Mouse (Mus musculus) mouse embryonic stem cell (cell line): ENCODE measurements around the gene Stx1b.
"Not testable (repeated sequence)": the region's sequence is repeated elsewhere in the genome, so short reads cannot be mapped to it uniquely, and the experiment has no call there.

Source experiments
- in situ Hi-C, 2 experiments: fragments of 300-500 bp; cut with MboI; formaldehyde crosslinking; loops; 1 replicate in 1 of 2; 3 replicates in 1 of 2; pipeline ENCODE4 v1.14.3; 2019 to 2020; ENCODE audit warnings: low sequenced_read_pairs in 2 of 2, low pct_unique_long_range_greater_than_20kb in 1 of 2, mixed read lengths in 1 of 2; ENCODE audit not compliant: unreplicated experiment in 1 of 2

The Stx1b gene

DNA sequence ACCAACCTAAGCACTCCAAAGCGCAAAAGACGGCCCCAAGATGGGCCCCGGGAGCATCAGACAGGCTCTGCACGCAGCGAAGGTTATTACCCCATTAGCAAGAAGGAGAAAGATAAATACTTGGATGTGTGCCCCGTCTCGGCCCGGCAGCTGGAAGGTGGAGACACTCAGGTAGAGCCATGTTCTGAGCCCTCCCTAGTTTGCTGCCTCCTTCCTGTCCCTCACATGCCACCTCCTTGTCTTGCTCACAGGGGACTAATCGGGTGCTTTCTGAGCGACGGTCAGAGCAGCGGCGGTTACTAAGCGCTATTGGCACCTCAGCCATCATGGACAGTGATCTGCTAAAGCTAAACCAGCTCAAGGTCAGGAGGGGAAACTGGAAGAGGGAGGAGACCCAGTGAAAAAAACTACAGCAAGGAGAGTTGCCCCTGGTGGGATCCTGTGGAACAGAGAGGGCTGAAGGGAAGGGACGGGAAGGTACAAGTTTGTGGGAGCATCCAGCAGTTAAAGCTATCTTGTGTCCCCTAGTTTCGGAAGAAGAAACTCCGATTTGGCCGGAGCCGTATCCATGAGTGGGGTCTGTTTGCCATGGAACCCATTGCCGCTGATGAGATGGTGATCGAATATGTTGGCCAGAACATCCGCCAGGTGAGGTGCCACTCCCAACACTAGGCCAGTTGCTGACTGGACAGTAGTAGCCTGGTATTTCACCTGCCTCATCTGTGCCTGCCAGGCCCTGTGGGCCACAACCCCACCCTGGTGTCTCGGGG is 27.1 kb downstream of the Stx1b start:
- in situ Hi-C loops, result no loop called here

DNA sequence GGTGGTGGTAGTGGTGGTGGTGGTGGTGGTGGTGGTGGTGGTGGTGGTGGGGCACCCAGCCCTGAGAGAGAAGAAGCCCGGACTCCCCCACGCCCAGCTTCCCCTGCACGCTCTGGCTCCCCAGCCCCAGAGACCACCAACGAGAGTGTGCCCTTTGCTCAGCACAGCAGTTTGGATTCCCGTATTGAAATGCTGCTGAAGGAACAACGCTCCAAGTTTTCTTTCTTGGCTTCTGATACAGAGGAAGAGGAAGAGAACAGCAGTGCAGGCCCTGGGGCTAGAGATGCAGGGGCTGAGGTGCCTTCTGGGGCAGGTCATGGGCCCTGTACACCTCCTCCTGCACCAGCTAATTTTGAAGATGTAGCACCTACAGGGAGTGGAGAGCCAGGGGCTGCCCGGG is 39.0 kb downstream of the Stx1b start, which contains the start of gene Gm49388:
Gene Gm49388 (plus strand): TSS at position 301 of the 400 bp plus-strand sequence.
- in situ Hi-C loops, result no loop called here

DNA sequence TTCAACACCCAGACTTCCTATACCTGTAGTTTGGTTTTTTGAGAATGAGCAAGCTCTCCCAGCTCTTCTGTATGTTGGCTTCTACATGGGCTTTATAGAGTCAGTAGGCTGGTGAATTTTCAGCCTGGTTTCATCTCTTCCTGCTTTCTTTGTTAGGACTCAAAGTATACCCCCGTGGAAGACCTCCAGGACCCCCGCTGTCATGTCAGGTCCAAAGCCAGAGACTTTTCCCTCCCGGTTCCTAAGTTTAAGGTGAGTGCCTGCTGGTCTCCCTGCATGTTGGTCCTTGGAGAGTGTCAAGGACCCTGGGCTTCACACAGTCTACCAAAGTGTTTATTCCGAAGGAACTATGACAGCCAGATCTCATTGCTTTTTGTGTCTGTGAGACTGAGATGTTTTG is 46.0 kb downstream of the Stx1b start:
- in situ Hi-C loops, result no loop called here

DNA sequence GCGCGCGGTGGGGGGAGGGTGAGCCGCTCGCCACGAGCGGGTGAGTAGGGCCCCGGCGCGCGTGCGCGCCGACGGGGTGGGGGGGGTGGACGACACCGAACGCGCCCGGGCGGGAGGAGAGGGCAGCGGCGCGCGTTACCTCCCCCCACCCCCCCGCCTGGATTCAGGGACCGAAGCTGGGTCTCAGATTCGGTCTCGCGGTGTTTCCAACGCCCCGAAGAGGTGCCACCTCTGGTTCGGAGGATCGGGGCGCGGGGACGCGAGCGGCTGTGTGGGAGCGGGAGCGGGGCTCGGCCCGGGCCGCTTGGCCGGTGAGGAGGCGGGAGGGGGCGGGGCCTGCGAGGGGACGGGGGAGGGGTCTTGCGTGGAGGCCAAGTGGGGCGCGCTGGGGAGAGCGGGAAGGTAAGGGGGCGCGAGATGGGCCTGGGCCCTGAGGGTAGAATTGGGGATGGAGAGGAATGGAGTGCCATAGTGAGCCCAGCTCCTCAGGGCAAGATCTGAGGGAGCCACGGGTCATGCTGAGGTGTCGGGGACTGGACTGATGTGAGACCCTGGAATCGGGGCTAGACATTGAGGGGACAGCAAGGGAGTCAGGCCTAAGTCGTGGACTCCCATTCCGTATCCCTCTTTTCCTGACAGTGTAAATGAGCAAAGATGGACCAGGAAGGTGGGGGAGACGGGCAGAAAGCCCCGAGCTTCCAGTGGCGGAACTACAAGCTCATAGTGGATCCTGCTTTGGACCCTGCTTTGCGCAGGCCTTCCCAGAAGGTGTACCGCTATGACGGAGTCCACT is 46.7 kb downstream of the Stx1b start:
- in situ Hi-C loops, result no loop called here

DNA sequence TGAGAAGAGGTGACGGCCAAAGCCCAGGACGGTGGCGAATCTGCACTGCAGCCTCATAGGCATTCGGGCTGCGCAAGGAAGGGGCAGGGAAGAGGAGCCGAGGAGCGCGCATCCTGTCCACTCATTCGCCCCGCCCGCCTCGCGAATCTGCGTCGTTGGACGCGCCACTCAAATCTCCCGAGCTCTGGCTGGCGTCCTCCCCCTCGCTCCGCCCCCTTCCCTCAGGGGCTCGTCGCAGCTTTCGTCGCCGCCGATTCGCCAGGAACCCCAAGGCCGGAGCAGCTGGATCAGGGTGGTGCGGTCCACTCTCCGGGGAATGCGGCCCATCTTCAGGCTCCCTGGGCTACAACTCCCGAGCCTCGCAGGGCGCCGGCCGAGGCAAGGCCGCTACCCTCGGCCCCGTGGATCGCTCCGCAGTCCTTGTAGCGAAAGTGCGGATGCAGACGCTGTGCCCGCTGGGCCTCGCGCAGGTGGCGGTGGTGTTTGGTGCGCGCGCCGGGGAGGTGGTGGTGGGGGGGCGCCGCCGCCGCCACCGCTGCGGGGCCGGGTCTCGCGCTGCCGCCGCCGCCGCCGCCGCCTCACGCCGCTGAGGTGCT is 47.4 kb downstream of the Stx1b start:
- in situ Hi-C loops, result no loop called here

DNA sequence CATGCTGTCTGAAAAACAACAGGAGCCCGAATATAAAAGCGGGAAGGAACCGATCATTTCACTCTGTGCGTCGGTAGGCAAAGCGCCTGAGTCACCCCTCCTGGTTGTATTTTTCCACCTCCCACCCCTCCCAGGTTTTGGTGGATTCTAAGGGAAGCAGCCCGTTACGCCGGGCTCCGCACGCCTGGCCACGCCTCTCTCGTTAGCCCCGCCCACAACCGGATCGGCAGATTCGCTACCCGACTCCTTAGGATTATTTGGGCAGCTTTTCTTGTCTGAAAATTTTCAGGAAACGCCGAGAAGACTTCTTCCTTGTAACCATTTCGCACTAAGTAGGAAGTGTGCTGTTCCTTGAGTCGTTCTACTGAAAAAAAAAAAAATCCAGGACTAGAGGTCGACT is 47.9 kb downstream of the Stx1b start, which contains the start of gene Setd1a:
Gene Setd1a (plus strand): TSS at position 245 of the 400 bp plus-strand sequence.
- in situ Hi-C loops, result no loop called here

DNA sequence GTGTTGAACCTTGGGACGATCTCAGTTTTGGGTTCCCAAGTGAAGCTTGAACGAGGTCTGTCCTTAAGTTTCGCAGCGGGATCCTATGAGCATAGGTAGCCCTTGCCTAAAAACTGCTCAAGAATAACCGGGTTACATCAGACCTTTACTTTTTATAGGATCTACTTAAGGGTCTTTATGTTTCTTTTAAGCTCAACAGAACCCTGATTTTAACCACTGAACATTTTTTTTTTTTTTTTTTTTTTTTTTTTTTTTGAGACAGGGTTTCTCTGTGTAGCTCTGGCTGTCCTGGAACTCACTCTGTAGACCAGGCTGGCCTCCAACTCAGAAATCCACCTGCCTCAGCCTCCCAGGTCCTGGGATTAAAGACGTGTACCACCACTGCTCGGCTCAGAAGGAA is 48.5 kb downstream of the Stx1b start:
- in situ Hi-C loops, result not testable (repeated sequence)

DNA sequence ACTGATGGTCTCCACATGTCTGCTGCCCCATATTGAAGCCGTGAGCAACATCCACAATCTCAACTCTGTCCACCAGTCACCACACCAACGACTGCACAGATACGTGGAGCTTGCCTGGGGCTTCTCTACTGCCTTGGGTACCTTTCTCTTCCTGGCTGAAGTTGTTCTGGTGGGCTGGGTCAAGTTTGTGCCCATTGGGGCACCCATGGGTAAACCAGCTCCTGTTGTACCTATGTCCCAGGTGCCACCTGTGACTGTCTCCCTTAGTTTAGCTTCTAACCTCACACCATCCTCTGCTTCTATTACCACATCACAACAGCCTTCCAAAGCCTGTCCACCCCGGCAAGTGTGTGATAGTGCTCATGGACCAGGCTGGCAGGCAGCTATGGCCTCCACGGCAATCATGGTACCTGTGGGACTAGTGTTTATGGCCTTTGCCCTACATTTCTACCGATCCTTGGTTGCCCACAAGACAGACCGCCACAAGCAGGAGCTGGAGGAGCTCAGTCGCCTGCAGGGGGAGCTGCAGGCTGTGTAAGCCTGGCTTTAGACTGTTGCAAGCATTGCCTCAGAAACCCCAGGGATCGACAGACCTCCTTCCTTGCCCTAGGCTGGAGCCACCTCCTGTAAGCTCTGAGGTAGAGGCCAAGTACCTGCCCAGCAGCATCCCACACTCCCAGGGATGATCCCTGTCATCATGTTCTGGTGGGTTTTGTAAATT is 50.5 kb downstream of the Stx1b start:
- in situ Hi-C loops, result no loop called here

DNA sequence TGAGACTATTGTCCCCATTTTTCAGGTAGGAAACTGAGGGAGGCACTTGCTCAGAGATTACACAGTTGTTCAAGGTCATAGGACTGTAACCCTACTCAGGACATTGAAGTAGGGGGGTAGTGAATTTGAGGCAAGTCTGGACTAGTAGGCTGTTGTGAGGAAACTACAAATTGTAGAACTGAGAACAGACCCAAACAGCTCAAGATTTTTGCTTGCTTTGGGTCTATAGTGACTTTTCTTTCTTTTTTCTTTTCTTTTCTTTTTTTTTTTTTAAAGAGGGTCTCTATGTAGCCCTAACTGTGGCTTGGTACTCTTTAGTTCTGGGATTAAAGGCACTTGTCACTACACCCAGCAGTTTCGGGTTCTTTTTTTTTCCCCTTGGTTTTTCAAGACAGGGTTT is 51.8 kb downstream of the Stx1b start:
- in situ Hi-C loops, result no loop called here

DNA sequence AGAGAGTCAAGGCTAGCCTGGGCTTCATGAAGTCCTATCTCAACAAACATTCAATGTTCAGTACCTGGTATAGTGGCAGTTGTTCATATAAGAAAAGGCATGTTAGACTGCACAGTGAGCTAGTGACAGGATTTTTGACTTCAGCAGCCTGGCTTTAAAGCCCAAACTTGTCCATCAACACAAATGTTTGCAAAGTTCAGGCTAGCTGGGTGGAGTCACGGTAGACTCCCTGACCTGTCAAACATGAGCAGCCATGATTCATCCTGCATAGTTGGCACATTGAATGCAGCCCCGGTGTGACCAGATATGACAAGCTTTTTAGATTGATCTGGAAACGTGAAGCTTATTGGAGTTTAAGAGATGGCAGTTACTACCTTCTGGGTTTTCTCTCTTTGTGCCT is 52.3 kb downstream of the Stx1b start:
- in situ Hi-C loops, result no loop called here

DNA sequence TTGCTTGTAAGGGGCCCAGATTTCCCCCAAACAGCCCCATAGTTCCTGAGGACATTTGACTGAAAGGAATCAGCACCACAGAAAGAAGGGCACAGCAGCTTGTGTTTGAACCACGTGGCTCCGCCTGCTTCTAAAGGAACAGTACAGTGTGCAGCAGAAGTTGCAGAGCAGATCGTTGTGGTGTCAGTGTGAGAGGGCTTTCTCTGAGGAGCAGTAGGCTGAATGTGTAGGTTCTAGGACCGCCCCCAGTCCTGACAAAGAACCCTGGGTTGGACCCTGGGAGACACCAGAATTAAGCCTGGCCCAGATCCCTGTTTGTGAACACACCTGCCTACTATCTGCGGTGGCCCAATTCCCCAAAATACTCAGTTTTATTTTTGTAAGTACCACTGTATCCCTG is 53.1 kb downstream of the Stx1b start:
- in situ Hi-C loops, result no loop called here

DNA sequence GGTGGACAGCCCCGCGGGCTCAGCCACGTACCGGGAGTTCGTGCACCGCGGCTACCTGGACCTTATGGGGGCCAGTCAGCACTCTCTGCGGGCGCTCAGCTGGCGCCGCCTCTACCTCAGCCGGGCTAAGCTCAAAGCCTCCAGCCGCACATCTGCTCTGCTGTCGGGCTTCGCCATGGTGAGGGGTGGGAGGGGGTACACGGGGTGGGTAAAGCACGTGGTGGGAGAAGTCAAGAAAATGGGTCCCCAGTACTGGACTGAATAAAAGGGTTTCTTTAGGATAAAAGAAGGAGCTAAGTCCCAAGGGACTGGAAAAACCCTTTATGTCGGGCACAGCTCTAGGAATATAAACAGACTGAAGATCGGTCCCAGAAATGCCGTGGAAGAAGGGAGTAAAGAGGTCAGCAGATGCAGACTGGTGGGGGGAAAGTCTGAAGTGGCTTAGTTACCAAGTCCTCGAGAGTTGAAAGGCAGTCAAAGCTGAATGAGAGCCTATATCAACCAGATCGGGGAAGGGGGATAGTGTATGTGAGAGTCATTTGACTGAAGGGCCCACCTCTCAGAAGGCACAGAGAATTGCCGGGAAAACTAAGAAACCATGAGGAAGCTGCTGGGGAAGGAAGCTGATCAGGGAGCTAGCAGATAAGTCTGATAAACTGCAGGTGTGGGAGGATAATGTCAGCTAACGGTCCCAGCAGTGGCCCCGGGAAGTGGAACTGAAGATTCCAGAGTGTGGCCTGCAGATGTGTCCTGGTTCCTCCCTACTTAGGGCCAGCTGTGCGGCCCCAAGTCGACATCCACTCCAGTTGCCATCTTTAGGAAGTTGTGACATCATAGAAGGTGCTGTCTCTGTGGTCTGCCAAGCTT is 54.1 kb downstream of the Stx1b start:
- in situ Hi-C loops, result no loop called here

DNA sequence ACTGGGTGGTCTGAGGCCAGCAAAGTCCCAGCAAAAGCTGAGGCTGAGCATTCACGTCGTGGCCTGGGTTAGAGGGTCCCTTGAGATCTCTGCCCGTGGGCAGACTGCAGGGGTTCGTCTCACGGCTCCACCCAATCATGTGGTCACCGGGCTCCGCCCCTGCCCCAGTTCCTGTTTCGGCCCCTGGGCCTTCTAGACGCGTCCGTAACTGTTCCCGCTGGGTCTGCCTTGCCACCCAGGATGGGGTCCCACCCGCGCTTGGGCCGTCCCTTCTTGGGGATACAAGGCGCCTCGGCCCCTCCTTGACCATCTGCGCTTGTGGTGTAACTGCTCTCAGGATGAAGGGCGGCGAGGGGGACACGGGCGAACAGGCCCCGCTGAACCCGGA is 54.7 kb downstream of the Stx1b start, which contains the start of gene Orai3:
Gene Orai3 (plus strand): TSS at position 165 of the 388 bp plus-strand sequence.
- in situ Hi-C loops, result no loop called here

DNA sequence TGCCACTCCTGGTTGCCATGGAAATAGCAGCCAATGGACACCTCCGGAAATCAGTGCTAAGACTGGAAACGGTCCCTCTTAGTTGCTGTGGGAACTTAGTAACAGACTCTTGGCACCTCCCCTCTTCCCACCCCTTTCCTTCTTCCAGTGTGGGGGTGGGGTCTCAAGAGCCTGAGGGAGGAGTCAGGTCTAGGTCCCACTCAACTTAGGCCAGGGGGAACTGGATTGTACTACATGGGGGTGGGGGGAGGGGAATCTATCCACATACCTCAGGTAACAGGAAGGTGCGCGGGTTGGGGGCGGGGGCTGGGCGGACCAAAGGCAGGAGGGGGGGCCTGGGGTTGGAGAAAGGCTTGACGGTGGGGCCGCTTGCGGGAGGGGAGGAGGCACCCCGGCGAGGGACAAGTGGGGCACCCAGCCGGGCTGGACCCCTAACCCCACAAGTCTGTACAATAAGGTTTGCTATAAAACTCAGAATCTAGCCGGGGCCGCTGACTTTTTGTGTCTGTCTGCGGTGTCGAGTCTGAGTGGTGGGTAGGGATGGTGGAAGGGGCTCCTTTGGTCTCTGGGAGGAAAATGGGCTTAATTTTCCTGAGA is 55.3 kb downstream of the Stx1b start:
- in situ Hi-C loops, result no loop called here

DNA sequence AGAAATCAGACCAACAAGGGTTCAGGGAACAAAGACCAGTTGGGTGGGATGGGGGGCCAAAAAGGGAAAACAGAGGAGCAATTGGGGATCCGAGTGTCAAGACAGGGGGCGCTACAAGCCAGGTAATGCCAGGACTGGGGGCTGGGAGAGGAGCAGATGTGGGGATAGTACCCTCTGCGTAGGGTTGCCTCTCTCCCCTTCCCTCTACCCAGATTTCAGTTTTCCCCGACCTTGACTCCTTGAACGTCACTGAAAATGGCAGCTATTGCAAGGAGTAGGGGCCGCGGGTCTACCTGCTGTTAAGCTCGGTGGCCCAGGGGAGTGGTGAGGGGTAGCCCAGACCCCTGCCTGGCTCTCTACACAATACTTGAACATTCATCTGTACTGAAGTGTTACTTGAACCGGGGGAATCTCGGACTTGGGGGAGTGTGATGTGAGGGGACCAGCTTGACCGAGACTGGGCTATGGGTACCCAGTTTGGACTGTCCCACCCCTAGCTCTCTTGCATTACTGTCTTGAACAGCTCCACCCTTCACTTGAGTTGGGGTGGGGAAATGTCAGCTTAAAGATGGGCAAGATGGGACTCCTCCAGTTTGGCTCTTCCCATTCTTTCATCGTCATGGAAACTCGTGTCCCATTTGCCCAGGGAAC is 55.9 kb downstream of the Stx1b start:
- in situ Hi-C loops, result no loop called here

DNA sequence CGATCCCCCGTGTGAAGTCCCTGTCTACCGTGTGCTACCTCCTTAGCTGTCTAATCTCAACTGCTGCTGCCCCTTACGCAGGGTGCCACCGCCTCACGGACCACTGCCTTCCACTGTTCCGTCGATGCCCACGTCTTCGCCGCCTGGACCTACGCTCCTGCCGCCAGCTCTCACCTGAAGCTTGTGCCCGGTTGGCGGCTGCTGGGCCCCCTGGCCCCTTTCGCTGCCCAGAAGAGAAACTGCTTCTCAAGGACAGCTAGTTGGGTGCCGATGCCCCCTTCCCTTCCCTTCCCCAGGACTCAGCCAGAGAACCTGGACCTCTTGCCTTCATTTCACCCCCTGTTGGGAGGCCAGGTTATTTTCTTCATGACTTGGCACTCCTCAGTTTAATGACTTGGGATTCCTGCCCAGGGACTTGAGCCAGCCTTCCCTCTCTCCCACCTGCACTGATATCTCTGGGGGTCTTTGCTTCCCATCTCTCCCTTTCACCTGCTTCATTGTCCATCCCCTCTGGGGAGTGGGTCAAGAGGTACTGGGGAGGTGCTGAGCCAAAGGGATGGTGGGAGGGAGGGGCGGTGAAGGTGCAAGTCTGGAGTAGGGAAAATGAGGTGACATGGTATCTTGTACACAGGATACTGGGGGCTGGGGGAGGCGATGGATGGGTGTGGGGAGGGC is 56.5 kb downstream of the Stx1b start:
- in situ Hi-C loops, result no loop called here
